Mouse (Mus musculus): ENCODE data around the gene Ctdsp2. TPM values are rescaled to one million over a fixed set of nuclear protein-coding genes. Genes with fewer than 3 reads are reported as not detected.

The Ctdsp2 gene
- polyA plus RNA-seq, 1 experiment, result 76.5 TPM

- no peaks in the 10 kb centered on the region for H3K4me1 ChIP-seq (ENCODE audit: control insufficient read depth, insufficient read depth, low read length)
- TF ChIP-seq POLR2A (IDR thresholded peaks at IDR 0.05; ENCODE audit: extremely low read depth, insufficient read depth, low read length), result no peak
- no peak for TF ChIP-seq CTCF (IDR thresholded peaks at IDR 0.05; ENCODE audit: extremely low read depth, insufficient read depth, low read length)
- H3K27ac ChIP-seq (ENCODE audit: insufficient read depth, low read length), result no peak overlapping the region
- H3K4me3 ChIP-seq (ENCODE audit: insufficient read depth, low read length), result no peak overlapping the region
These were observed 70.3 kb downstream of the Ctdsp2 start for GRCm38 (mm10) chr10:127048608-127049394.

Other genes starting within 250 kb of the Ctdsp2 start
- 10.3 and 10.4 TPM in 2 replicates for gene Atp23, start 77.4 kb upstream of the Ctdsp2 start, polyA plus RNA-seq (2012; rRNA removed)
- 0.11 and 0.19 TPM in 2 replicates for gene Avil, start 22.0 kb downstream of the Ctdsp2 start, polyA plus RNA-seq (2012; rRNA removed)
- gene Tsfm, start 52.1 kb downstream of the Ctdsp2 start, polyA plus RNA-seq (2012; rRNA removed), result 34.6 and 36.2 TPM in 2 replicates
- 14.0 and 14.6 TPM in 2 replicates for gene Mettl1, start 62.7 kb downstream of the Ctdsp2 start, polyA plus RNA-seq (2012; rRNA removed)
- gene Eef1akmt3, start 62.8 kb downstream of the Ctdsp2 start, polyA plus RNA-seq (2012; rRNA removed), result 0.19 and 0.21 TPM in 2 replicates
- gene Cyp27b1, start 69.5 kb downstream of the Ctdsp2 start, polyA plus RNA-seq (2012; rRNA removed), result 0.67 and 0.78 TPM in 2 replicates
- gene March9, start 81.5 kb downstream of the Ctdsp2 start, polyA plus RNA-seq (2012; rRNA removed), result 11.8 TPM in 2 replicates
- gene Cdk4, start 84.8 kb downstream of the Ctdsp2 start, polyA plus RNA-seq (2012; rRNA removed), result 134 and 139 TPM in 2 replicates
- gene Tspan31, start 91.5 kb downstream of the Ctdsp2 start, polyA plus RNA-seq (2012; rRNA removed), result 81.3 and 88.3 TPM in 2 replicates
- gene Agap2, start 96.6 kb downstream of the Ctdsp2 start, polyA plus RNA-seq (2012; rRNA removed), result 383 and 414 TPM in 2 replicates
- 106 TPM in 2 replicates for gene Os9, start 142.4 kb downstream of the Ctdsp2 start, polyA plus RNA-seq (2012; rRNA removed)
- 127 and 129 TPM in 2 replicates for gene B4galnt1, start 186.5 kb downstream of the Ctdsp2 start, polyA plus RNA-seq (2012; rRNA removed)
- 8.7 TPM in 2 replicates for gene Slc26a10, start 201.9 kb downstream of the Ctdsp2 start, polyA plus RNA-seq (2012; rRNA removed)
- gene Arhgef25, start 211.4 kb downstream of the Ctdsp2 start, polyA plus RNA-seq (2012; rRNA removed), result 225 and 288 TPM in 2 replicates
- 371 and 407 TPM in 2 replicates for gene Dtx3, start 217.0 kb downstream of the Ctdsp2 start, polyA plus RNA-seq (2012; rRNA removed)
- gene Pip4k2c, start 232.9 kb downstream of the Ctdsp2 start, polyA plus RNA-seq (2012; rRNA removed), result 116 and 117 TPM in 2 replicates